Mouse (Mus musculus): Measurements from ENCODE around the gene Slc1a1.

The Slc1a1 gene

DNA sequence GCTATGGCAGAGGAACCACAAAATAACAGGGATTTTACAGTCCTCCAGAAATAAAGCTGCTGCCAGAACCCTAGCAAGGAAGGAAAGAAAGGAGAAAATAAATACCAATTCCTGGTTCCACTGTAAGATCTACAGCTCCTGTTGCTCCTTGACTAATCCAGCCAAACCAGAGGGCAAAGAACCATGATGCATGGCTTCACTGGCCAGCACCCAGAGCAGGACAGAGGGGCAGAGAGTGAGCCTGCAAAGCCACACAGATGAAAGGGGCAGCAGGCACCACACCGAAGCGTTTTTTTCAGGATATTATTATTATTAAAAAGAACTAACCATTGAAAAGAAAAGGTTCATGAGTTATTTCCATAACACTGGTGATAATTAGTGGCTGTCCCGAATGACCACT lies 17.2 kb downstream of the Slc1a1 start:
- DNase-seq (ENCODE audit: low read depth, low spot score): no peak

DNA sequence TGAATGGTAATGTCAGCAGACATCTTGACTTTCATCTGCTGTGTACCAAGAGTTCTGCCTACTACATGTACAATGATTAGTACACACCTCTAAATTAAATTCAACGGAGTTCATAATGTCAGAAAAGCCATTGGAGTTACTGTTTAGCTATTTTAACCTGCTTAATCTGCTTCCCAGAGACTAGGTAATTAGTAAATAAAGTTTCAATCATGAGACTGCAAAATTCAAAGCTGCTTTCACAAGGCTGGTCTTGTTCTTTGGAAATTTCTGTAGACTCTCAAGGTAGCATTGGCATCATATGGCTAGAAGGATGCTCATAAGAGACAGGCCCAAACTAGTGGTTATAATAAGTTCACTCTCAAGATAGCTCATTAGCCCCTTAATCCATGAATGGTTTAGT lies 20.0 kb downstream of the Slc1a1 start:
- no peak for DNase-seq (ENCODE audit: low read depth, low spot score)

DNA sequence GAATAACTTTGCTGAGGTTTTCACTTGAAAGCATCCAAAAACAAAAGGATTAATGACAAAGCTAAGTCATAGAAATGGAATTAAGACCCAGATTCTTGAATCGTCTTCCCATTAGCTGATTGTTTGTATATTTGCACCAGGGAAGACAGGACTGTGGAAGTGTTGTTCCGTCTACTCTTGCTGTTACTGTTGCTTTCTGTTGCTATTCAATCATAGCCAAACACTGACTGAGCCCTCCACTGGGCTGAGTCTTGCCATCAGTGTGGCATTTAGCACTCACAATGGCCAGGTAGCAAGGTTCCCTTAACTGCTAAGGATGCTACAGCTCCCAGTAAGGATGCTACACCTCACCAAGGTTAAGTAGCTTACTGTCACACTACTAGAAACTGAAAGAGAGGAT lies 25.4 kb downstream of the Slc1a1 start:
- no peak for DNase-seq (ENCODE audit: low read depth, low spot score)

DNA sequence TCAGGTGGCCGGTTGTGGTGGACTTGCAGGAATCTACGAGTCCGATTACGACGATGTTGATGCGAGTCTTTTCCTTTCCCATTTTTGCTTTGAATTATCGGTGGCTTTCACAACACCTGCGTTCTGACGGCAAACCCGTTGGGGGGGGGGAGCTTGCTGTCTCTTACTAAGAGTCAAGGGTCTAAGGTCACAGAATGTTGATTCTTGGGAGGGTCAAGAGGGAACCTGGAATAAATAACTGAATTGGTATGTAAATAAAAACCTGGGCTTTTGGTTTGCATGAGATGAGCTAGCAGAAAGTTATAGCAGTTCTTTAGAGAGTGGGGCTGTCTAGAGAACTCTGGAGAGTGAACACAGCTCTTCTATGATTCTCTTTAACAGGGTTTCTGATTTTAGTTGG lies 28.8 kb downstream of the Slc1a1 start:
- no peak for DNase-seq (ENCODE audit: low read depth, low spot score)

DNA sequence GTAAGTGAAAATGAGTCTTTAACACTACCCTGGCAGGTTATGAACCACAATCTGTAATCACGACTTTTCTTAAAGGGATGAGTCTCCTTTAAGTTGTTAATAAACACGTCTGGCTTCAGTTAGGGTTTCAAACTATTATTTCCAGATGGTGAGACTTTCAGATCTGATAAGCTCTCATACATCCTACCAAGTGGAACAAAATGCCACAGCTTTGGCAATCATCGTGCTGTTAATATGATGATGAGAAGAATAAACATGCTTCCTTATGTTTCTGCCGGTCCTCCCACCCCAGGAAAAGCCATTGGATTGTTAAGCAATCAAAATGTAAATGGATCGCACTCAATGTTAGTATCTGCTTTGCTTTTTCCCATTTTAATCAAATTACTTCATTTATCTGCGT lies 30.1 kb downstream of the Slc1a1 start:
- no peak for DNase-seq (ENCODE audit: low read depth, low spot score)

DNA sequence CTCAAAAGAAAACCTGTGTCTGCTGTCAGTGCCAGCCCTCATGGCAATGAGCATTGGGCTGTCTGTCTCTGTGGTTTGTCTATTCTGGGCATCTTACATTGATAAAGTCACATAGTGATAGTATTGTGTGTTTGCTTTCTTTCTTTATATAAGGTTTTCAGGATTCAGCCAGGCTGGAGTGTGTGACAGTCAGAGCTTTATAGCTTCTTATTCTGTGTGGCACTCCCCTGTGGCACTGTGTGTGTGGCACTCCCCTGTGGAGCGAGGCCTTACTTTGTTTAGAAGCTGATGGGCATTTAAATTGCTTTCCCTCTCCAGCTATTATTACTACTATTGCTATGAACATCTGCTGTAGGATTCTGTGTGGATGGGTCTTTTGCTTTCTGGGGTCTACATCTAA lies 30.7 kb downstream of the Slc1a1 start:
- no peak for DNase-seq (ENCODE audit: low read depth, low spot score)

DNA sequence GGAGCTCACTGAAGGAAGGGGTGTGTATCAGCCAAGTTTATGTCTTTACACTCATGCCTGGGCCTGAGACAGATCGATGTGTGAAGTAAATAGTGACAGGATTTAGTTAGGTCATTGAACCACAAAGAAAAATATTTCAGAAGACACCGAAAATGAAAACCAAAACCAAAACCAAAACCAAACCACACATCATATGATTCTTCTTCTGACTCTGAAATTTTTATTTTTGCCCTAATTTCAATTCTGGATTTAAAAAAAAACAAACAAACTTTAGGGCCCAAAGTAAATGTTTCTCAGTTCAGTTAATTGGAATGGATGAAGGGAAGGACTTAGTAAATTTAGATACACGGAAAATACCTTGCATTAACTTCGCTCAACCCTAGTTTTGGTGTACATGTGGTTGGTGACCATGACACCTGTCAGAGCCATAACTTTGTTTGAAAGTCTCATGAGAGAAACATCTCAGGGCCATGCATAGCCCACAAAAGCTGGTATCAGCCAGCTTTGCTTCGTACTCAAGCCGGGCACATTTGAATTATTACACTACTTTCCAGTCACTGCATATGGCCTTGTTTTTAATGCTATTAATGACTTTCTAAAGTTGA lies 34.5 kb downstream of the Slc1a1 start:
- DNase-seq (ENCODE audit: low read depth, low spot score): no peak

DNA sequence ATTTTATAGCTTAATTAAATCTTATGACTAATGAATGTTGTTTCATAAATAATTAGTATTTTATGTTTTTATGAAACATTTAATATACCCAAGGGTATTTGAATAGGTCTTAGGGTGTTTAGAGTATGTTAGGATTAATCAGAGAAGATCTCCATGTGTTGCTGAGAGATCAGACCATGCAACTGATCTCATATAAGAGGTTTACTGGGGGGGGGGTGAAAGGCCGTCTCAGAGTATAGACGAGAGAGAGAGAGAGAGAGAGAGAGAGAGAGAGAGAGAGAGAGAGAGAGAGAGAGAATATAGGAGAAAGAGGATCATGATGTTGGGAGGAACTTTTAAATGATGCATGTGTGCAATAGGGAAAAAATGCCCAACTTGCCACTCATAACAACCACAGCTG lies 35.5 kb downstream of the Slc1a1 start:
- DNase-seq (ENCODE audit: low read depth, low spot score): no peak

DNA sequence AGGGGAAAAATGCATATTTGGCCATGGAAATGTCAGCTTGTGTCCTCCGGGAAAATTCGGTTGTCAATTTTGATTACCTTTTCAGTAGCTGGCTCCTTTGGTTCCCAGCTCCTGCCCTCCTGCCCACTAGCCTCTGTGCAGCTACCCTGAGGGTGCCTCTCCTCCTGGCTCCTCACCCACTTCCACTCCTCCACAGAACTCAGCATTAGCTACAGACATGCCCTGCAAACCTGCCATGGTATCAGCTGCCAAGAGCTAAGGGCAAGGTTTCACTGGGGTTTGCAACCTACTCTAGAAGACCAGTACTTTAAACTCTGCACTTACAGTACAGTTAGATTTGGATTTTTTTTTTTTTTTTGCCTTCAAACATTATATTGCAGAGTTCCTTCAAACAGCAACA lies 44.6 kb downstream of the Slc1a1 start:
- DNase-seq (ENCODE audit: low read depth, low spot score): no peak

DNA sequence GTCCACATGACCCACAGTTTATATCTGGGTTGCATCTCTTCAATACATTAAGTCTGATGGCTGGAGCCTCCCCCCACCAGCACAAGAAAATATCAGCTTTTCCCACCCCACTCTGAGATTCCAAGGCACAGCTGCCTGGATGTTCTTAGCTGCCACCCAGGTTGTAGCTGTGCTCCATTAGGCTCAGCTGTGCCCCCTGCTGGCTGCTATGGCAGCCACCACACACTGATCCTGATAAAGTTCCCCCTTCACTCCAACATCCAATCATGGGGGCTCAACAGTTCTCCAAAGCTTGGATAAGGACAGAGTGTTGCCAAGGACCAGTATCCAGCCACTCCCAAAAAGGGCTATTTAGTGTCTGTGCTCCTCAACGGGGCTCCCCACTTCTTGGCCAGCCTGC lies 48.3 kb downstream of the Slc1a1 start:
- DNase-seq (ENCODE audit: low read depth, low spot score): peak; percentile 11

DNA sequence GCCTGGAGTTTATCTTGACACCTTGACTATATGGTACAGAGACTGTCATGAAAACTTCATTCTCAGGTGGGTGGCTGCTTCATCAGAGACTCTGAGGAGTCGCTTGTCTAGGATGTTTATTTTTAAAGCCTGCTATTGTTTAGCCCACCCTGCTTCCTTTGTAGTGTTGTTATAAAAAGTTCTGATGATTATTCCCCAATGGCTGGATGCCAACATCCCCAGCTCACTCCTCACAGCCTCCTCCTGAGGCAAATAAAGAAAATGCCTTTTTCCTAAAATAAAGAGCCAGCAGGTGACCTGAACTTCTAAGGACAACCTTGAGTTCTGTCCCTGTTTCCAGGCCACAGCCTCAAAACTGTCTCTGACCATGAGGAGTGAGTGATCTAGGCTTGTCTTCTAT lies 53.6 kb downstream of the Slc1a1 start:
- no peak for DNase-seq (ENCODE audit: low read depth, low spot score)

DNA sequence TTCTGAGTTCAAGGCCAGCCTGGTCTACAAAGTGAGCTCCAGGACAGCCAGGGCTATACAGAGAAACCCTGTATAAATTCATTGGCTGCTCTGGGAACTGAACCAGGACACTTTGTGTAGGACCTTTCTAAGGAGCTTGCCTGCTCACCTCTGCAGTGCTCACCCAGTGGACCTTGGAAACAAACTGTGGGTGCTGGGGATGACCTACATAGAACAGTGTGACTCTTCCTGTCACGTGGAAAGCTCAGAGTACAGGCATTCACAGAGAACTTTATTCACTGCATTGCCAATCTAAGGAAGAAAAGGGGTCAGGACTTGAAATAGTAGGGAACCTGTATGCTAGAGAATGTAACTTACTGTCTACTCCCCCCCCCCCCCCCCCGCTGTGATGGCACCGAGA lies 54.4 kb downstream of the Slc1a1 start:
- no peak for DNase-seq (ENCODE audit: low read depth, low spot score)

DNA sequence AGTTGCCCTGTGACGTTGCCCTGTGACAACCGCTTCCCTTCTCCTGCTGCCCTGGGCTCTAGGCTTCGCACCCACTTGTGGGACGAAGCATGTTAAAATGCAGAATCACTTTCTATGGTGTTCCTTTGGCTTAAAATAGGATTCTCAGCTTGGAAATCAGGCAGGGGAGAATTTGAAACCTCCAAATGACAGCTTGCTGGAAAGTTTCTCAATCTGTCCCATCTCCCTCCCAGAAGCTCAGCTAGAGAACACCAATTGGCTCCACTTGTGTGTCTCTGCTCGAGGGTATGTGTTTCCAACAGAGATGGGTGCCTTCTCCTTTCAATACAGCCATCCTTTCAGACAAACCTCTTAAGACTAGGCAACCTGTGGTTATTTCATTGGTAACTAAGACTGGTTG lies 56.4 kb downstream of the Slc1a1 start:
- DNase-seq (ENCODE audit: low read depth, low spot score): no peak

DNA sequence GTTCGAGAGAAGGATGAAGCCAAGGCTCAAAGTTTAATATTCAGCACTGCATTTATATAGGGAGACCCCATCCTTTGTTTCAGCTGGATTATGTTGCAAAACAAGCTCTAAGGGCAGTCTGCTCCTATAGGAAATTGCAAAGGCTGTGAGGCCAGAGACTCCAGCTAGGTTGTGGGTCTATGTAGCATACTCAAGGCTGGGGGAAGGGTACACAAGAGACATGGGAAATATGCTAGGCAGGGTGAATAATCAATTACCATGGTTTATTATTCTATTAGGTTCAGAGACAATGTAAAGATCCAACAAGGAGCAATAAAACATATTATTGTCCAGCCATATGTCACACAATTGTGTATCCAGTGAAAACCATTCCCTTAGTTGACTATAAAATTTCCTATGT lies 57.0 kb downstream of the Slc1a1 start:
- no peak for DNase-seq (ENCODE audit: low read depth, low spot score)

DNA sequence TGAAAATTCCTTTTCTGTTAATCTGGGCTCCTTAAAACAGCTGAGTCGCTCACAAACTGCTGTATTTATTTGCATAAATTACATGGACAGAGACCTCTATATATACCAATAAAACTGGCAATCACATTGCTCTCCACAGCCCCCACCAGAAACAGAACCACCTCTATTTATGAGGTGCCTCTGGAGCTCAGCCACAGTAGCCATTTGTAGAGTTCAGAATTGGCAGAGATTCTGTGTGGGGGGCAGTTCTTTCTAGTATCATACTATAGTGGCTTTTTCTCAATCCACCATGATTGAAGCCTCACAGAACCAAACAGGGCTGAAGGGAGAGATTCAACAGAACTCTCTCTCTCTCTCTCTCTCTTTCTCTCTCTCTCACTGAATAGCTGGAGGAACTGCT lies 61.8 kb downstream of the Slc1a1 start:
- no peak for DNase-seq (ENCODE audit: low read depth, low spot score)

DNA sequence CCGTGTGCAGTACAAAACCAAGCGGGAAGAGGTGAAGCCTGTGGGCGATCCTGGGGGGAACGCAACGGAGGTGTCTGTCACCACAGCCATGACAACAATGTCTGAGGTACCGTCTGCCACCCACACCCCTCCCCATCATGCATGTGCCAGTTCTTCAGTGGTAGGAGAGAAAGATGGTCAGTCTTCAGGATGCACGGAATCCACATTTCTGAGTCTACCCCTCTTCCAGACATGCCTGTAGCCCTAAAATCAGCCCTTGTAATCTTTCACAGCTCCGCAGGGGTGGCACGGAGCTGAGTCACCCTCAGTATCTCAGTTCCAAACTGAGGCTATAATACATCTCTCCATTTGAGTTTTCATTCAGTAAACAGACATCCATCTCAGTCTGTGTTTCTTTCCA lies 62.6 kb downstream of the Slc1a1 start:
- DNase-seq (ENCODE audit: low read depth, low spot score): no peak

DNA sequence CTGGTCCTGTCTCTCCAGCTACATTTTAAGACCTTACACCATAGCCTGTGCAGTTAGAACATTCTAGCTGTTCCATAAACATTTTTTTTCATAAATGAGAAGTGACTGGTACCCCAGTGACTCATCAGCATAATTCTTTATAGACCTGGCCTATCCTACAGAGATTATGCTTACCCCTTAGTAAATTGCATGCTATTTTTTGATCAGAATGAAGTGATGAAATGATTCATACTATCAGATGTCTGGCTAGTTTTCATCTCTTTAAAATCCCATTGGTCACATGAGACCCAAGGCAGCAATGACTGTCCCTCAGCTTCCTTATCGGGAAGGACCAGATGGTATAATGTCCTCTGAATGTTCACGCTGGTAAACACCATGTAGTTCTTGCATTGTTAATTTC lies 65.9 kb downstream of the Slc1a1 start:
- DNase-seq (ENCODE audit: low read depth, low spot score): no peak

DNA sequence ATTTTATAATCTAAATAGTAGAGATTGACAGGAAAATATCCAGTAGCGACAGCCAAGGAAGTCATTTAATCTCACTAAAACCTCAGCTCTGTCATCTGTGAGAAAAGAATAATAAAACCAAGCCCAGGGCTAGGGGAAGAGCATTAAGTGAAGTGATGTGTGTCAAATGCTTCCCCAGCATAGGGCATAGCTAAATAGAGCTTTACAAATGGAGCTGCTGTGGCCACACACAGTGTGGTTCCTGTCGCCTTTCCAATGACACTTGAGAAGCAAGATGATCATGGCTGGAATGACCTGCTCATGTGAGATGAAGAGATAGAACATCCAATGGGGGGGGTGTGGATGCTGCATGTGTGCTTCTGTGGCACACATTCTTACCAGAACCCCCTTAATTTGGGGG lies 67.3 kb downstream of the Slc1a1 start:
- no peak for DNase-seq (ENCODE audit: low read depth, low spot score)

DNA sequence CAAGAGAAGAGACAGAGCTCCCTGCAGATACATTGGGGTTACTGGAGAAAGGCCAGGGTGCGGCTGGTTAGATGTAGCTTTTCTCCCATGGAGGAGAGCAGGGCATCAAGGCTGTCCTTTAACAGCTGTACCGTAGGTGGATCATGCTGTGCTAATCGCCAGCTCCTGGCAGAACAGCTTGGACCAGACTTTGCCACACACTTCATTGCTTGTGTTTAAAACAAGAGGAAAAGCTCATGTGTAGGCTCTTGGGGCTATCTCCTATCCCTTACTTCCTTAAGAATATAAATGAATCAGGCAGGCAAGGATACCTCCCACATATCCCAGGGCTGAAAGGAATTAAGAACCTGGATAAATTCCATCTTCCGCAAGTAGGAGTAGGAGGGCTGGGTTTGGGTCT lies 68.0 kb downstream of the Slc1a1 start:
- no peak for DNase-seq (ENCODE audit: low read depth, low spot score)

DNA sequence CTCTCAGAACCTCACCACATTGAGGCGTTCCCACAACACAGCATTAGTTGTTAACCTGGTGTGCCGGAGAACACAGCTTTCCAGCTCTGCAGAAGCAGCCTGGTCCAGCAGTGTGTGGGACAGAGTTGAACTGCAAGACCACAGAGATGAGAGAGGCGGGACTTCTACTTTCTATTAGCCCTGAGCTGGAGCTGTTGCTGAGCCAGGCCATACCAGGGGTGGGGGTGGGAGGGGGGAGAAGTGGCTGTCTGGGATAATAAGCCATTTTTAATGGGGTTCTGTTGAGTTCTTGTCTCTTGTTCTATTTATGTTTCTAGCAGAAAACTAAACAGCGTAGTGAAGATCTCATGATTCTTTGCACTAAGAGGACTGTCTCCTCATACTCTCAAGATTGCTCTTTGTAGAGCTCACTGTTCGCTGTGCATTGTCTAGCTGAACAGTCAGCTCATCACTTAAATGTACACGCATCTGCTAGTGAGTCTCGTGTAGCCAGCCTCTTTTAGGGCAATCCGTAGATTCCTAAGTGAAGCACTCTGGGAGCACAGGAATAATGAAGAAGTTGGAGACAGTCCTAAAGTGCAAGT lies 68.8 kb downstream of the Slc1a1 start:
- DNase-seq (ENCODE audit: low read depth, low spot score): no peak

DNA sequence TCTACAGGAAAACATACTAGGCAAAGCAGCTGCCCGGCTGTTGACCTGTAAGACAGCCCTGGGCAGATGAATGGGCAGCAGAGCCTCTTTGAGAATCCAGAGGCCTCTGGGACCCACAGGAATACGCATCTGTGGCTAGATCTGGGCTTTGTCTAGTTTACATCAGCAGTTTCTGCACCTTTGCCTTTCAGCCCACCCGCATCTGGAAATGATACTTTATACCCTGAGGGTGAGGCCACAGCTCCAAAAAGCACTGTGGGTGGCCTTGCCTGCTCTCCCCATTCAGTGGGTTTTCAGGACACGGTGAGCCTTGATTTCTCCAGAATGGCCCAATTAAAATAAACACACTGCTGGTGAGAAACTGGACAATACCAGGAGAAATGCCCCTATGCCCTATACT lies 73.3 kb downstream of the Slc1a1 start:
- DNase-seq (ENCODE audit: low read depth, low spot score): no peak

DNA sequence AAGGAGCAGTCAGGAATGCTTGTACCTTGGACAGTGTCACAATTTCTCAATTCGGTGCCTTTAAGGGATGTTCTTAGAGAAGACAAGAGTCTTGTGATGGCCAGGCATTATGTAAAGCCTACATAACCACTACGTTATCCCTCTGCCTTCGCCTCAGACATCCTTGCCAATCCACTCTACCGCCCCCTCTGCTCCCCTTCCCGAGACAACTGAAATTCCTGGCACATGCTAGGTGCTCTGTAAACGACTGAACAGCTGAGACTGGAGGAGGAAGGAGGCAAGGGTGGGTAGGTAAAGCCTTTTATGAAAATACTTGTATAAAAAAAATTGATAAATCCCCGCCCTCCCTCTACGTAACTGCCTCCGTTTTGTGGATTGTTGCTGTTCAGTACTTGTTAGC lies 73.8 kb downstream of the Slc1a1 start:
- no peak for DNase-seq (ENCODE audit: low read depth, low spot score)

DNA sequence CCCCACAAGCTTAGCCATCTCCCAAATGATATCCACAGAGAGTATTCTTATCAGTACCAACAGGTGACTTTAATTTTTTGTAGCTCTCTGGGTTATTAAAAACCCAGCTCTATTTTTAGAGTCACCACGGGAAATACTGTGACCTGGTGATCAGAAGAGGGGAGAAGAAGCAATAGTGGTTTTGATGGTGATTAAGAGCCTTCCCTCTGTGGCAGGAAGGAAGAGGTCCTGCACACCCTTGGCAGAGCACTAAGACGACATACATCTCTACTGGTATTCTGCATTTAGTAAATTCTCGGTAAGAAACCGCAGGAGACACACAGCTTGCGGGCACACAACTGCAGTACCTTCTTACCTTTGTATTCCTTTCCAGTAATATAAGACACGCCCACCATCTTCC lies 79.7 kb downstream of the Slc1a1 start:
- DNase-seq (ENCODE audit: low read depth, low spot score): no peak

DNA sequence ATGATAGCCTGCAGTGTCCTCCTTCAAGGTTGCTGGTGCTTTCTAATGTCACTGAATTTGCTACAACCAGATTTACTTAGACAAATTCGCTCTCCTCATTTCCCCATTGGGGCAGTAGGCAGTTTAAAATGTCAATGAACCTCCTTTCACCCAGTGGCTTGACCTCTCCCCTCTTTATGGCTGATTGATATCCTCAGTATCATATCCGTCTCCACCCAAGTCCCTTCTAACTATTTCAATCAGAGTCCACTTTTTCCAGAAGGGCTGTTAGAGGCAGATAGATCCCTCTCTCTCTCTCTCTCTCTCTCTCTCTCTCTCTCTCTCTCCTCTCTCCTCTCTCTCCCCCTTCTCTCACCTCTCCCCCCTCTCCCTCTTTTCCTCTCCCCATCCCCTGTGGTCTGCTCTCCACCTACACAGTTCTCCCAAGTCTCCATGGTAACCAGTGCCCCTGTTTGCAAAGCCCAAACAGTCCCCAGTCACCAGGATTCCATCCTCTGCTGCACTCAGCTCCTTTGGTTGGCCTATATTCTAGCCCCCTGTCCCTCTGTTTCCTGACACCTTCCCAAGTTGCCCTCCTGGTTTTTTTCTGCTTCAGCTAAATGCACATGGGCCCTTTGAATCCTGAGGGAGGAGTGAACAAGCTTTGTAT lies 80.9 kb downstream of the Slc1a1 start:
- no peak for DNase-seq (ENCODE audit: low read depth, low spot score)
